Mouse (Mus musculus) right cerebral cortex, adult 2 months (tissue): ENCODE measurements around the gene Gm21818.
"Not testable (repeated sequence)": the region's sequence is repeated elsewhere in the genome, so short reads cannot be mapped to it uniquely, and the experiment has no call there.

Experiments used
- DNase-seq, 2 experiments: peaks; one replicate each; pipeline ENCODE4 v3.0.0; 2021 to 2022; ENCODE audit warnings: low spot score in 2 of 2

Gm21818 gene

GRCm38 (mm10) chr13:120172133-120172532 is at the start of gene Gm21818:
Gm21818 (plus strand) TSS chr13:120172433.
- not testable (repeated sequence) for DNase-seq

- DNase-seq = not testable (repeated sequence)
These were observed 32.3 kb upstream of the Gm21818 start, which contains the start of gene Gm20767 for GRCm38 (mm10) chr13:120139946-120140345. Gm20767 (plus strand) TSS chr13:120140246.

- not testable (repeated sequence) for DNase-seq
These were observed 29.9 kb upstream of the Gm21818 start for GRCm38 (mm10) chr13:120142348-120142747.

GRCm38 (mm10) chr13:120149660-120150407 is 22.4 kb upstream of the Gm21818 start:
- DNase-seq = not testable (repeated sequence)

- not testable (repeated sequence) for DNase-seq
These were observed 21.6 kb upstream of the Gm21818 start for GRCm38 (mm10) chr13:120150589-120150988.

GRCm38 (mm10) chr13:120168301-120168700 is 3.9 kb upstream of the Gm21818 start:
- DNase-seq = not testable (repeated sequence)

- DNase-seq = not testable (repeated sequence)
These were observed 24.1 kb downstream of the Gm21818 start for GRCm38 (mm10) chr13:120196189-120196821.

GRCm38 (mm10) chr13:120215847-120216246 is 43.6 kb downstream of the Gm21818 start, which contains the start of gene Gm21762:
Gm21762 (minus strand) TSS chr13:120215947.
- DNase-seq = not testable (repeated sequence)

- not testable (repeated sequence) for DNase-seq
These were observed 48.7 kb downstream of the Gm21818 start for GRCm38 (mm10) chr13:120220922-120221321.

GRCm38 (mm10) chr13:120223012-120223659 is 50.9 kb downstream of the Gm21818 start:
- DNase-seq = not testable (repeated sequence)
